9 mouse cellular contexts compared by ENCODE assay signal in genomic region chr19:12795110-12795509, GRCm38 (mm10). TPM values are rescaled to one million over a fixed set of nuclear protein-coding genes. Genes with fewer than 3 reads are reported as not detected.
DNase-seq lines count a peak whose midpoint lies in the region; ATAC-seq and TF ChIP-seq lines count a peak whose summit lies in the region.
"Had no signal": no experiment of that assay in that cellular context is flagged by ENCODE, and none has a peak within 500 bp of the region (broad histone marks: within the 10 kb centered on the region; RNA-seq: fewer than 3 reads in every experiment).

No protein-coding gene starts in this region.

- H3K27ac ChIP-seq in kidney, adult 2 months (ENCODE audit: insufficient read depth, low read depth, low read length) = peak overlapping the region; percentile 90
- peak overlapping the region; percentile 97 for H3K27ac ChIP-seq in MEL (ENCODE audit: control insufficient read depth, low read depth, low read length)
- H3K27ac ChIP-seq in forebrain, embryonic 16.5 days (ENCODE audit: low read length) = peak overlapping the region; percentile 99
- H3K27ac ChIP-seq in macrophage = peak overlapping the region; percentile 70

- WGBS in kidney, adult 2 months = 5% methylated on average over 60 of the region's 63 CpGs
- under 1% methylated on average over 38 of the region's 63 CpGs for WGBS in forebrain, embryonic 16.5 days
- WGBS in macrophage (ENCODE audit: missing documents) = 1% methylated on average over 37 of the region's 63 CpGs

- peak; percentile 32 for ATAC-seq in forebrain, embryonic 16.5 days

- H3K4me3 ChIP-seq in kidney, adult 2 months (ENCODE audit: insufficient read depth, low read depth, low read length) = peak overlapping the region; percentile 95
- H3K4me3 ChIP-seq in MEL (ENCODE audit: control insufficient read depth in 1 of 2, insufficient read depth in 1 of 2, low read depth in 2 of 2, low read length in 2 of 2) (peak overlapping the region; percentile 92 to 98), macrophage (ENCODE audit: inconsistent target) (peak overlapping the region; percentile 67; the same call in 1 of the 2 replicates)
- H3K4me3 ChIP-seq in forebrain, embryonic 16.5 days (replicated peaks; ENCODE audit: low read length) = peak overlapping the region; percentile 84

- H3K79me2 ChIP-seq in MEL (ENCODE audit: control insufficient read depth, insufficient read depth, low read length, poor library complexity) (peaks cover 30% of the 10 kb centered on the region), macrophage (ENCODE audit: inconsistent target) (peaks cover 70% of the 10 kb centered on the region)

- no peaks in the 10 kb centered on the region for H3K4me1 ChIP-seq in kidney, adult 2 months (ENCODE audit: control insufficient read depth, insufficient read depth, low read length)
- H3K4me1 ChIP-seq in MEL (ENCODE audit: control insufficient read depth in 1 of 2, insufficient read depth in 2 of 2, low read length in 2 of 2) = peaks cover 3 to 7% of the 10 kb centered on the region in 2 experiments; a peak in 3 of 4 replicates
- H3K4me1 ChIP-seq in forebrain, embryonic 16.5 days (replicated peaks; ENCODE audit: control insufficient read depth, insufficient read depth, low read length) = peaks cover 9% of the 10 kb centered on the region

- H3K36me3 ChIP-seq in kidney, adult 2 months (ENCODE audit: control insufficient read depth, insufficient read depth, low read length) = no peaks in the 10 kb centered on the region
- peaks cover 1 to 16% of the 10 kb centered on the region in 2 experiments; a peak in 3 of 4 replicates for H3K36me3 ChIP-seq in MEL (ENCODE audit: control insufficient read depth in 1 of 2, insufficient read depth in 2 of 2, low read length in 2 of 2)
- no peaks in the 10 kb centered on the region for H3K36me3 ChIP-seq in forebrain, embryonic 16.5 days (ENCODE audit: control insufficient read depth, insufficient read depth)
- H3K36me3 ChIP-seq in macrophage (ENCODE audit: inconsistent target) = no peaks in the 10 kb centered on the region

- no peak for TF ChIP-seq POLR2A in kidney, adult 2 months (IDR thresholded peaks at IDR 0.05; ENCODE audit: low read depth, low read length)
- no peak for TF ChIP-seq POLR2A in MEL (IDR thresholded peaks at IDR 0.05; ENCODE audit: control insufficient read depth in 1 of 2, insufficient read depth in 1 of 2, low read depth in 1 of 2, low read length in 2 of 2, poor library complexity in 1 of 2)

- TF ChIP-seq RAD21 in MEL (IDR thresholded peaks at IDR 0.05; ENCODE audit: low read depth, low read length) = no peak

- H3K9me3 ChIP-seq in MEL (replicated peaks; ENCODE audit: insufficient read depth, low read length) = no peaks in the 10 kb centered on the region
- H3K9me3 ChIP-seq in forebrain, embryonic 16.5 days (ENCODE audit: control insufficient read depth, low read length) = no peaks in the 10 kb centered on the region

- no peak for DNase-seq in kidney, adult 2 months
- DNase-seq in kidney, postnatal 14 days = no peak
- no peak for DNase-seq in MEL (ENCODE audit: low read depth, low spot score)
- no peak for DNase-seq in yolk sac, embryonic 10.5 days (ENCODE audit: low spot score)
- no peak for DNase-seq in testis, postnatal 10 days (ENCODE audit: low spot score)
- DNase-seq in frontal cortex, postnatal 14 days (ENCODE audit: low spot score in 2 of 2) = no peak

- no peaks in the 10 kb centered on the region for H3K27me3 ChIP-seq in kidney, adult 2 months (replicated peaks; ENCODE audit: control insufficient read depth, insufficient read depth, low read length)
- no peaks in the 10 kb centered on the region for H3K27me3 ChIP-seq in MEL (ENCODE audit: control insufficient read depth in 1 of 2, insufficient read depth in 2 of 2, low read length in 2 of 2)
- H3K27me3 ChIP-seq in forebrain, embryonic 16.5 days (replicated peaks; ENCODE audit: control insufficient read depth, insufficient read depth, low read length) = no peaks in the 10 kb centered on the region

- no peak for TF ChIP-seq CTCF in kidney, adult 2 months (conservative IDR thresholded peaks at IDR 0.05; ENCODE audit: insufficient read depth, insufficient read length, low read depth, low read length)
- no peak for TF ChIP-seq CTCF in MEL (IDR thresholded peaks at IDR 0.05 in 2 of 3, conservative IDR thresholded peaks at IDR 0.05 in 1 of 3; ENCODE audit: control insufficient read depth in 1 of 3, insufficient read depth in 1 of 3, low read depth in 2 of 3, low read length in 3 of 3, poor library complexity in 1 of 3, severe bottlenecking in 1 of 3)

- peak overlapping the region; percentile 64 for H3K4me2 ChIP-seq in forebrain, embryonic 16.5 days (ENCODE audit: low read length)

- peak overlapping the region; percentile 99 for H3K9ac ChIP-seq in MEL (ENCODE audit: control insufficient read depth, low read depth, low read length, poor library complexity, severe bottlenecking)
- H3K9ac ChIP-seq in forebrain, embryonic 16.5 days (replicated peaks; ENCODE audit: low read depth, low read length) = peak overlapping the region; percentile 96

- no peak for TF ChIP-seq EP300 in MEL (IDR thresholded peaks at IDR 0.05; ENCODE audit: low read depth in 1 of 2, low read length in 2 of 2)

TF ChIP-seq in MEL, 35 proteins besides CTCF, POLR2A, EP300 and RAD21:
- TF ChIP-seq BHLHE40 (IDR thresholded peaks at IDR 0.05; ENCODE audit: borderline replicate concordance, low read depth, low read length) = no peak
- TF ChIP-seq GABPA (IDR thresholded peaks at IDR 0.05; ENCODE audit: low read depth, low read length) = no peak
- TF ChIP-seq CHD2 (IDR thresholded peaks at IDR 0.05; ENCODE audit: low read length) = no peak
- no peak for TF ChIP-seq MAZ (IDR thresholded peaks at IDR 0.05; ENCODE audit: low read depth, low read length)
- no peak for TF ChIP-seq ETS1 (IDR thresholded peaks at IDR 0.05; ENCODE audit: low read depth, low read length)
- TF ChIP-seq E2F4 (IDR thresholded peaks at IDR 0.05; ENCODE audit: borderline replicate concordance, low read depth, low read length) = no peak

RNA-seq across cellular contexts. Expression of gene Zfp91, which starts 0.8 kb away (rescaled TPM):
- 15.7 and 17.7 TPM in 2 replicates for polyA plus RNA-seq in kidney, adult 2 months (2012; rRNA removed)
- total RNA-seq in MEL (2012; rRNA removed) = 31.6 and 32.3 TPM in 2 replicates
- 100 to 1,000 TPM in 1 of 2 experiments, 10 to 100 TPM in 1; 51.7 to 148 TPM for polyA plus RNA-seq in MEL (2012; ENCODE audit: insufficient read depth in 1 of 2, insufficient read length in 2 of 2, low read depth in 1 of 2, low replicate concordance in 2 of 2, missing spikeins in 1 of 2)
- 13.1 and 13.3 TPM in 2 replicates for polyA plus RNA-seq in forebrain, embryonic 16.5 days (2015; fragmentation: Nextera tagmentation; extraction: Ambion mirVana)
- total RNA-seq in macrophage (2018; cell fraction: chromatin; rRNA removed) = 100 to 1,000 TPM in 3 of 26 experiments, 10 to 100 TPM in 23; 36.6 to 109 (median 66.1) TPM
- 10 to 100 TPM; 43.8 to 80.1 (median 68.6) TPM for total RNA-seq in macrophage (2018; cell fraction: cytosol; rRNA removed)
- 100 to 1,000 TPM in 3 of 26 experiments, 10 to 100 TPM in 23; 39.4 to 128 (median 62.4) TPM for total RNA-seq in macrophage (2018; cell fraction: nucleus; rRNA removed)
- 50.8 to 76.2 TPM (median 59.4 TPM) in 3 replicates for polyA plus RNA-seq in macrophage (2018)

RNA-seq across cellular contexts. Expression of gene Lpxn, which starts 0.9 kb away (rescaled TPM):
- 1.8 and 3.2 TPM in 2 replicates for polyA plus RNA-seq in kidney, adult 2 months (2012; rRNA removed)
- total RNA-seq in MEL (2012; rRNA removed) = 9.9 and 12.9 TPM in 2 replicates
- 10 to 100 TPM in 1 of 2 experiments, not detected in 1; 12.3 TPM for polyA plus RNA-seq in MEL (2012; ENCODE audit: insufficient read depth in 1 of 2, insufficient read length in 2 of 2, low read depth in 1 of 2, low replicate concordance in 2 of 2, missing spikeins in 1 of 2)
- polyA plus RNA-seq in forebrain, embryonic 16.5 days (2015; fragmentation: Nextera tagmentation; extraction: Ambion mirVana) = 0.42 and 0.92 TPM in 2 replicates
- 100 to 1,000 TPM in 3 of 26 experiments, 10 to 100 TPM in 23; 15.7 to 110 (median 77.8) TPM for total RNA-seq in macrophage (2018; cell fraction: chromatin; rRNA removed)
- 100 to 1,000 TPM in 20 of 26 experiments, 10 to 100 TPM in 6; 70.1 to 159 (median 117) TPM for total RNA-seq in macrophage (2018; cell fraction: cytosol; rRNA removed)
- 100 to 1,000 TPM in 9 of 26 experiments, 10 to 100 TPM in 17; 36.5 to 139 (median 79.4) TPM for total RNA-seq in macrophage (2018; cell fraction: nucleus; rRNA removed)
- 84.8 to 185 TPM (median 109 TPM) in 3 replicates for polyA plus RNA-seq in macrophage (2018)

RNA-seq across cellular contexts. Expression of gene Cntf, which starts 29.7 kb away (rescaled TPM):
- polyA plus RNA-seq in kidney, adult 2 months (2012; rRNA removed) = 2.9 and 3.6 TPM in 2 replicates
- total RNA-seq in MEL (2012; rRNA removed) = 2.5 and 3.2 TPM in 2 replicates
- 1 to 10 TPM in 1 of 2 experiments, not detected in 1; 8.2 TPM for polyA plus RNA-seq in MEL (2012; ENCODE audit: insufficient read depth in 1 of 2, insufficient read length in 2 of 2, low read depth in 1 of 2, low replicate concordance in 2 of 2, missing spikeins in 1 of 2)
- 1.3 and 1.5 TPM in 2 replicates for polyA plus RNA-seq in forebrain, embryonic 16.5 days (2015; fragmentation: Nextera tagmentation; extraction: Ambion mirVana)
- 10 to 100 TPM in 1 of 26 experiments, 1 to 10 TPM in 25; 1.2 to 10.7 (median 3.9) TPM for total RNA-seq in macrophage (2018; cell fraction: chromatin; rRNA removed)
- total RNA-seq in macrophage (2018; cell fraction: cytosol; rRNA removed) = 1 to 10 TPM in 2 of 26 experiments, under 1 TPM in 24; 0.17 to 1.6 (median 0.43) TPM
- total RNA-seq in macrophage (2018; cell fraction: nucleus; rRNA removed) = 10 to 100 TPM in 2 of 26 experiments, 1 to 10 TPM in 24; 1.3 to 12.8 (median 2.9) TPM
- polyA plus RNA-seq in macrophage (2018) = 0.42 to 0.85 TPM (median 0.52 TPM) in 3 replicates

RNA-seq across cellular contexts. Expression of gene Gm5244, which starts 51.4 kb away (rescaled TPM):
- polyA plus RNA-seq in kidney, adult 2 months (2012; rRNA removed) = not detected in 2 replicates
- not detected in 2 replicates for total RNA-seq in MEL (2012; rRNA removed)
- polyA plus RNA-seq in MEL (2012; ENCODE audit: insufficient read depth in 1 of 2, insufficient read length in 2 of 2, low read depth in 1 of 2, low replicate concordance in 2 of 2, missing spikeins in 1 of 2) (under 1 TPM in 1 of 2 experiments, not detected in 1; 0.13 TPM), macrophage (2018) (not detected in 3 replicates)
- not detected in 2 replicates for polyA plus RNA-seq in forebrain, embryonic 16.5 days (2015; fragmentation: Nextera tagmentation; extraction: Ambion mirVana)
- total RNA-seq in macrophage (2018; cell fraction: chromatin; rRNA removed) = 10 to 100 TPM in 8 of 26 experiments, 1 to 10 TPM in 16, not detected in 2; 1.3 to 19.9 (median 8.2) TPM
- total RNA-seq in macrophage (2018; cell fraction: cytosol; rRNA removed) = under 1 TPM in 5 of 26 experiments, not detected in 21; 0.29 to 0.88 (median 0.36) TPM
- total RNA-seq in macrophage (2018; cell fraction: nucleus; rRNA removed) = 1 to 10 TPM in 17 of 26 experiments, under 1 TPM in 2, not detected in 7; 0.92 to 5.0 (median 2.5) TPM
- total RNA-seq: gastrocnemius, postnatal 36 days had no signal
